Mouse (Mus musculus) cerebellum, adult 2 months (tissue): Measurements from ENCODE around the gene Lrrk1. TPM values are rescaled to one million over a fixed set of nuclear protein-coding genes. Genes with fewer than 3 reads are reported as not detected.

Source experiments
- DNase-seq, 2 experiments: peaks; one replicate each; pipeline ENCODE4 v3.0.0; 2021
- H3K27ac ChIP-seq: fragments of 200-500 bp; 2 replicates; pipeline ENCODE4 v1.5.1; 2012; ENCODE audit warnings: low read length, control low read depth, inconsistent platforms; ENCODE audit not compliant: insufficient read depth
- H3K27me3 ChIP-seq: fragments of 200-500 bp; 2 replicates; pipeline ENCODE4 v1.6.1; 2012; ENCODE audit warnings: inconsistent platforms, mild to moderate bottlenecking, low read length, moderate library complexity; ENCODE audit not compliant: control insufficient read depth, insufficient read depth
- H3K4me1 ChIP-seq: fragments of 200-500 bp; 2 replicates; pipeline ENCODE4 v1.6.1; 2011; ENCODE audit warnings: low read length; ENCODE audit not compliant: control insufficient read depth, insufficient read depth
- H3K4me3 ChIP-seq: fragments of 200-500 bp; replicated peaks from 2 replicates; pipeline ENCODE3; 2011; ENCODE audit warnings: mild to moderate bottlenecking, low read depth, low read length, control low read depth; ENCODE audit not compliant: insufficient read depth
- CTCF ChIP-seq: fragments of 200-500 bp; IDR thresholded peaks from 2 replicates; pipeline ENCODE4 v1.5.1; 2011; ENCODE audit warnings: low read depth, mild to moderate bottlenecking, control low read depth, low read length, moderate library complexity, borderline replicate concordance; ENCODE audit not compliant: insufficient read depth
- POLR2A ChIP-seq: fragments of 200-500 bp; IDR thresholded peaks from 2 replicates; pipeline ENCODE4 v1.6.1; 2011; ENCODE audit warnings: low read length, control low read depth, borderline replicate concordance; ENCODE audit not compliant: insufficient read depth
- WGBS: fragments of 180-500 bp; shearing (Covaris S2); methylation state at CpG from one replicate; pipeline ENCODE4 v1.1.7; 2018; 5-methylcytosine and 5-hydroxymethylcytosine counted together
- polyA plus RNA-seq: library from polyadenylated mRNA; depleted of rRNA; stranded (reverse); fragments of >200 nt; gene quantifications from 2 replicates; pipeline ENCODE4 v1.2.3, GENCODE M21; 2012

Lrrk1 gene
- polyA plus RNA-seq, 1 experiment, result 2.6 TPM

GRCm38 (mm10) chr7:66241855-66242412 lies 146.2 kb downstream of the Lrrk1 start:
- Histone ChIP-seq H3K4me1 (no peaks in the 10 kb centered on the region), H3K4me3 (no peak overlapping the region), H3K27me3 (no peaks in the 10 kb centered on the region), H3K27ac (no peak overlapping the region)
- 87% methylated on average over 4 of the region's 4 CpGs for WGBS
- TF ChIP-seq CTCF (no peak), POLR2A (no peak)
- no peak for DNase-seq

GRCm38 (mm10) chr7:66238157-66238556 lies 150.0 kb downstream of the Lrrk1 start:
- WGBS, result 100% methylated on average over 3 of the region's 3 CpGs
- TF ChIP-seq POLR2A, result no peak
- no peak for TF ChIP-seq CTCF
- H3K4me1 ChIP-seq, result no peaks in the 10 kb centered on the region
- DNase-seq, result no peak
- H3K27me3 ChIP-seq, result no peaks in the 10 kb centered on the region
- no peak overlapping the region for H3K27ac ChIP-seq
- no peak overlapping the region for H3K4me3 ChIP-seq

- Histone ChIP-seq H3K27ac (no peak overlapping the region), H3K4me3 (no peak overlapping the region), H3K27me3 (no peaks in the 10 kb centered on the region), H3K4me1 (no peaks in the 10 kb centered on the region)
- no peak for DNase-seq
- no peak for TF ChIP-seq POLR2A
- no peak for TF ChIP-seq CTCF
- WGBS, result 86% methylated on average over 6 of the region's 6 CpGs
Measured at GRCm38 (mm10) chr7:66233947-66234516, 154.1 kb downstream of the Lrrk1 start.

- no peak for DNase-seq
- Histone ChIP-seq H3K27ac (no peak overlapping the region), H3K27me3 (no peaks in the 10 kb centered on the region), H3K4me3 (no peak overlapping the region), H3K4me1 (no peaks in the 10 kb centered on the region)
- WGBS, result 91% methylated on average over 4 of the region's 4 CpGs
- TF ChIP-seq CTCF (no peak), POLR2A (no peak)
Measured at GRCm38 (mm10) chr7:66233141-66233946, 154.8 kb downstream of the Lrrk1 start.

DNA sequence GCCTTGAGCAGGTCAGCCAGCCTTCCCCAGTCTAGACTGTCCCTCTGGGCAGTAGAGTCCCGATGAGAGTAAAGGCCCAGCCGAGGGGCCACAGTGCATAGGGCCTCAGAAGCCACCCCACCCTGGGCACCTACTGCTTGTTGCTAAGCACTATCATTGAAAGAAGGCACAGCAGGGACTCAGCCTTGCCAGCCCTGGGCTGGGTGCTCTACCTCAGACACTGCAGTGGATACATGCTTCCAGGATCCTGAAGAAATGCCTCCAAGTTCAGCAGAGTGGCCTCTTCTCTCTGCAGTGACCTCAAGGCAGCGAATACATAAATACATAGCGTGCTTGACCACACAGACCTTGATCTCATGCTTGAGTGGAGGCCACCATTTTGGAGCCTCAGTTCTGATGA lies 156.3 kb downstream of the Lrrk1 start:
- WGBS, result 82% methylated on average over 4 of the region's 4 CpGs
- TF ChIP-seq CTCF, result no peak
- no peak for TF ChIP-seq POLR2A
- DNase-seq, result no peak
- Histone ChIP-seq H3K4me1 (no peaks in the 10 kb centered on the region), H3K27me3 (no peaks in the 10 kb centered on the region), H3K4me3 (no peak overlapping the region), H3K27ac (no peak overlapping the region)

DNA sequence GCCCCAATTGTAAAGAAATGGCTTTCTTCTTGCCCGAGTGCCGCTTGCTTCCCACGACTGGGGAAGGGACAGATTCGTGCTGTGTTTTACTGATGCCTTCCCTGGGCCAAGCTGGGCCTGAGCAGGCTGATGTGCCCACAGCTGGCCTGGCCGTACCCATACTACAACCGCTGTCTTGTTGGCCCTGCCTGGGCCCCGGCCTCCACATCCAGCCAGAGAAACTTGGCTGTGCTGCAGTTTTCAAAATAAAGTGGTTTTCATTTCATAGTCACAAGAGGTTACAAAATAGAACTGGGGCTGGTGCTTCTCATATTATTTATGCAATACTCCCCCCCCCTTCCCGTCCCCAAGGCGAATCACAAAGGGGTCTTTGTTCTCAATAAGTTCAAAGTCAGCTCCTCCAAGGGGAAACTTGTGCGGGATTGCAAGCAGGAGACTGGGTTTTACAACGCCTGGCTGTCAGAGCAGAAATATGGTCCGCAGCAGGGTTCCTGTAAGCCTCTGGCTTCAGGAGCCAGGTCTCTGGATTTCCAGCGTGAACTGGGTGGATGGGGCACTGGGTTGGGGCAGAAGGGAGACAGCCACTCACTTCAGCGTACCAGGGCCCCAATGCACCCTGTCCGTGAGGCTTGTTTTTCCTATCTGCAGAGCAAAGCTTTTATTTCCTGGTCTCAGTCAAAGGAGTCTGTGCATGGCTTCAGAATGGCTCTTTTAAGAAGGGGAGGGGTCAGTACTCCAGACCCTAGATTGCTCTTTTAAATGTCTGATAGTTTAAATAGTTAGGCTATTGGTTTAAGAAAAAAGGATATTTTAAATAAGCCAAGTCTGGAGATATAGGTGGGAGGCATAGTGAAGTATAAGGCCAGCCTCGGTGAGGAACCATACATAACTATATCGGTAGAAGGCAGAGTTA lies 157.3 kb downstream of the Lrrk1 start:
- WGBS, result 37% methylated on average over 17 of the region's 17 CpGs
- Histone ChIP-seq H3K4me1 (no peaks in the 10 kb centered on the region), H3K27ac (peak overlapping the region; percentile 28; the same call in 1 of the 2 replicates), H3K4me3 (no peak overlapping the region), H3K27me3 (no peaks in the 10 kb centered on the region)
- peak in 1 of 2 experiments; percentile 31 for DNase-seq
- TF ChIP-seq CTCF (no peak), POLR2A (no peak)

DNA sequence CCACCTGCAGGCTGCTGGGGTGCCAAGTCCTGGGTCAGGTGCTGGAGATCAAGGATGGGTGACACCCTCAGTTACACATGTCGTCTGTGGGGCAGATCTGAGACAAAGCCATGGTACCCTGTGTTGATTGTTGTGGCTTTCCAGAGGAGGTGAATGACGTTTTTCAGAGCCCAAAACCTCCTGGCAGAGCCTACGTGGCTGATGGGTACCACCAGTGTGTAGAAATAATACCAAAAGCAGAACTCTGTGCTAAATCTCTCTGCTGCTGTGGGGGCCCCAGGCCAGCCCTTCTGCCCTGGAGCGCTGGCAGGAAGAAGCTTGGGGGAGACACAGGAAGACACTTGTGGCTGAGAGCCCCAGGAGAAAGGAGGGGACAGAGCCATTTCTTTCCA lies 157.9 kb downstream of the Lrrk1 start:
- Histone ChIP-seq H3K4me1 (no peaks in the 10 kb centered on the region), H3K27me3 (no peaks in the 10 kb centered on the region), H3K4me3 (no peak overlapping the region), H3K27ac (no peak overlapping the region)
- no peak for TF ChIP-seq CTCF
- TF ChIP-seq POLR2A, result no peak
- whole genome bisulfite sequencing, result 69% methylated on average over 4 of the region's 4 CpGs
- DNase-seq, result no peak

DNA sequence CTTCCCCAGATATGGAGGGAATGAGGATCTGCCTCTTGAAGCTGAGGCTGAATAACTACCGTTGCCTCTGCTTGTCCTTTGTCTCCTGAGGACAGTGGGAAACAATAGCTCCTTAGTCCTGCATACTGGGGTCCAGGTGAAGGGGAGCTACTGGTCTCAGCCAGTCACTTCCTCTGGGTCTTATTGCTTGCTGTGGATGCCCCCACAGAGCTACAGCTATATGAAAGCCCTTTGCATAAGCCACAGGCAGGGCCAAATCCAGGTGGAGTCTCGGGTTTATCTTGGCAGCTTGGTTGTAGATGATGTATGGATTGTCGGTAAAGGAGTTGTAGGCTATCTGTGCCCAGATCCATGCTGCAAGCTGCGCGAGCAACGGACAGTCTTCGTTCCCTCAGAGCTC lies 158.7 kb downstream of the Lrrk1 start:
- Histone ChIP-seq H3K27ac (no peak overlapping the region), H3K27me3 (no peaks in the 10 kb centered on the region), H3K4me3 (no peak overlapping the region), H3K4me1 (no peaks in the 10 kb centered on the region)
- WGBS, result 80% methylated on average over 7 of the region's 7 CpGs
- peak in 1 of 2 experiments; percentile 1 for DNase-seq
- TF ChIP-seq CTCF, result no peak
- TF ChIP-seq POLR2A, result no peak
